Mouse (Mus musculus) cerebellum, adult 2 months (tissue): ENCODE results near the gene Ank2.

Experiments
- CTCF ChIP-seq: fragments of 200-500 bp; IDR thresholded peaks from 2 replicates; pipeline ENCODE4 v1.5.1; 2011; ENCODE audit warnings: low read depth, mild to moderate bottlenecking, control low read depth, low read length, moderate library complexity, borderline replicate concordance; ENCODE audit not compliant: insufficient read depth
- POLR2A ChIP-seq: fragments of 200-500 bp; IDR thresholded peaks from 2 replicates; pipeline ENCODE4 v1.6.1; 2011; ENCODE audit warnings: low read length, control low read depth, borderline replicate concordance; ENCODE audit not compliant: insufficient read depth

DNA sequence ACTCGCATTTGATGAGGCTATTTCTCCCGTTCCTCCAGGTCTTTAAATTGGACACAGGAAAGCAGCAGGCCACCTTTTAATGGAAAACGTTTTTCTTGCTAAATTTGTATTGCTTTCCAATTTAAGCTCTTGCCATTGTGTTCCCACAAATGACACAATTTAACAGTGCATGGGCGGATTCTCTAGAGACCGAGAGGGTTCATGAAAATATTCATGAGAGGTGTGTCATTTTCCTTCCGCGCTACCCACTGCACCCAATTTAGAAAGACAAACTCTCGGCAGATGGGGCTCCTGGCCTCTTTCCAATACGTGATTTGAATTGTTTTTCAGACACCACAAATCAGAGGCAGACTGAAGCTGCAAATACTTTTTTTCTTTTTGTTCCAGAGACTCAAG is 205.7 kb downstream of the Ank2 start:
- TF ChIP-seq CTCF: no peak
- no peak for TF ChIP-seq POLR2A
